Comparison of ENCODE assay signal across 14 mouse cellular contexts in genomic region chr11:74387203-74387602, GRCm38 (mm10). TPM values are rescaled to one million over a fixed set of nuclear protein-coding genes. Genes with fewer than 3 reads are reported as not detected.
DNase-seq lines count a peak whose midpoint lies in the region.
"Had no signal": no experiment of that assay in that cellular context is flagged by ENCODE, and none has a peak within 500 bp of the region (broad histone marks: within the 10 kb centered on the region; RNA-seq: fewer than 3 reads in every experiment).

No protein-coding gene starts in this region.

- peak; percentile 34 for DNase-seq in cerebellum, adult 9-11 months
- no peak for DNase-seq in cerebellum, adult 11-12 months
- DNase-seq in gastrocnemius, postnatal 14 days: peak; percentile 26
- no peak for DNase-seq in gastrocnemius, adult 18-20 months (ENCODE audit: low spot score)
- peak; percentile 16 to 28 for DNase-seq in heart, postnatal 14 days
- no peak for DNase-seq in heart, adult 8-10 months (ENCODE audit: low spot score)
- peak; percentile 54 for DNase-seq in testis, postnatal 10 days (ENCODE audit: low spot score)
- DNase-seq in testis, postnatal 14 days (ENCODE audit: low spot score): no peak
- DNase-seq: adrenal gland, postnatal 14 days; kidney, adult 9 months had no signal

- intact Hi-C loops in gastrocnemius, postnatal 14 days (cut with DNase I; ENCODE audit: low total_unique reads): no loop called here
- intact Hi-C loops in heart, postnatal 14 days (cut with DNase I): no loop called here

RNA-seq across cellular contexts. Expression of gene Olfr412, which starts 25.3 kb away (rescaled TPM):
- total RNA-seq in gastrocnemius, postnatal 14 days (2021): not detected
- total RNA-seq in gastrocnemius, adult 18-20 months (2021): not detected
- not detected for total RNA-seq in heart, postnatal 14 days (2021)
- not detected for total RNA-seq in heart, adult 8-10 months (2022)
- total RNA-seq: adrenal gland, adult 18-20 months; adrenal gland, postnatal 14 days; gastrocnemius, postnatal 4 days; heart, postnatal 4 days; MEL had no signal

RNA-seq across cellular contexts. Expression of gene Olfr411, which starts 34.8 kb away (rescaled TPM):
- total RNA-seq in gastrocnemius, postnatal 14 days (2021): not detected
- total RNA-seq in gastrocnemius, adult 18-20 months (2021): not detected
- total RNA-seq in heart, postnatal 14 days (2021): not detected
- total RNA-seq in heart, adult 8-10 months (2022): not detected
- total RNA-seq: adrenal gland, adult 18-20 months; adrenal gland, postnatal 14 days; gastrocnemius, postnatal 4 days; heart, postnatal 4 days; MEL had no signal

RNA-seq across cellular contexts. Expression of gene Olfr410, which starts 49.4 kb away (rescaled TPM):
- total RNA-seq in gastrocnemius, postnatal 14 days (2021): not detected
- not detected for total RNA-seq in gastrocnemius, adult 18-20 months (2021)
- total RNA-seq in heart, postnatal 14 days (2021): not detected
- not detected for total RNA-seq in heart, adult 8-10 months (2022)
- total RNA-seq: adrenal gland, adult 18-20 months; adrenal gland, postnatal 14 days; gastrocnemius, postnatal 4 days; heart, postnatal 4 days; MEL had no signal

Comparison
In these comparisons a context has a peak if more than half of its experiments do, and no peak if none do; other contexts are left out.
1. DNase-seq: peak in cerebellum, adult 9-11 months (single experiment), gastrocnemius, postnatal 14 days (single experiment), heart, postnatal 14 days (2 of 2) and testis, postnatal 10 days (single experiment); none in cerebellum, adult 11-12 months (single experiment), gastrocnemius, adult 18-20 months (single experiment), heart, adult 8-10 months (single experiment) and testis, postnatal 14 days (single experiment).